Mouse (Mus musculus): ENCODE measurements at regions not wholly inside any gene's neighbourhood (a gene's known extent, or its start where the extent isn't known, plus 50 kb on each side); places are given as distances from the start of the nearest gene placed in this dataset.

GRCm38 (mm10) chr16:65160286-65160685 lies 54.6 kb upstream of the Htr1f start:
- H3K9me3 ChIP-seq (replicated peaks; ENCODE audit: insufficient read depth, low read length), result no peaks in the 10 kb centered on the region

GRCm38 (mm10) chr16:65155536-65155935 lies 49.9 kb upstream of the Htr1f start:
- no peaks in the 10 kb centered on the region for H3K79me2 ChIP-seq (ENCODE audit: control insufficient read depth, insufficient read depth, low read length, poor library complexity)
- DNase-seq (ENCODE audit: low read depth, low spot score), result no peak
- H3K36me3 ChIP-seq (ENCODE audit: control insufficient read depth in 1 of 2, insufficient read depth in 2 of 2, low read length in 2 of 2), result no peaks in the 10 kb centered on the region

More at GRCm38 (mm10) chr16:65160286-65160685, 54.6 kb upstream of the Htr1f start:
- Histone ChIP-seq H3K9ac (ENCODE audit: control insufficient read depth, low read depth, low read length, poor library complexity, severe bottlenecking) (no peak overlapping the region), H3K4me1 (ENCODE audit: control insufficient read depth in 1 of 2, insufficient read depth in 2 of 2, low read length in 2 of 2) (no peaks in the 10 kb centered on the region), H3K79me2 (ENCODE audit: control insufficient read depth, insufficient read depth, low read length, poor library complexity) (no peaks in the 10 kb centered on the region), H3K27me3 (ENCODE audit: control insufficient read depth in 1 of 2, insufficient read depth in 2 of 2, low read length in 2 of 2) (no peaks in the 10 kb centered on the region), H3K4me3 (ENCODE audit: control insufficient read depth in 1 of 2, insufficient read depth in 1 of 2, low read depth in 2 of 2, low read length in 2 of 2) (no peak overlapping the region), H3K27ac (ENCODE audit: control insufficient read depth, low read depth, low read length) (no peak overlapping the region), H3K36me3 (ENCODE audit: control insufficient read depth in 1 of 2, insufficient read depth in 2 of 2, low read length in 2 of 2) (no peaks in the 10 kb centered on the region)
- DNase-seq (ENCODE audit: low read depth, low spot score), result no peak
- TF ChIP-seq BHLHE40 (IDR thresholded peaks at IDR 0.05; ENCODE audit: borderline replicate concordance, low read depth, low read length) (no peak), E2F4 (IDR thresholded peaks at IDR 0.05; ENCODE audit: borderline replicate concordance, low read depth, low read length) (no peak), TCF12 (IDR thresholded peaks at IDR 0.05; ENCODE audit: low read depth, low read length) (no peak), ZMIZ1 (IDR thresholded peaks at IDR 0.05; ENCODE audit: low read depth, low read length) (no peak), USF2 (IDR thresholded peaks at IDR 0.05; ENCODE audit: borderline replicate concordance in 1 of 2, insufficient read depth in 1 of 2, low read depth in 1 of 2, low read length in 2 of 2) (no peak), POLR2A (IDR thresholded peaks at IDR 0.05; ENCODE audit: control insufficient read depth in 1 of 2, insufficient read depth in 1 of 2, low read depth in 1 of 2, low read length in 2 of 2, poor library complexity in 1 of 2) (no peak), EP300 (IDR thresholded peaks at IDR 0.05; ENCODE audit: low read depth in 1 of 2, low read length in 2 of 2) (no peak), CHD2 (IDR thresholded peaks at IDR 0.05; ENCODE audit: low read length) (no peak), POLR2AphosphoS5 (IDR thresholded peaks at IDR 0.05; ENCODE audit: borderline replicate concordance, low read depth, low read length) (no peak), ZC3H11A (IDR thresholded peaks at IDR 0.05; ENCODE audit: low read depth, low read length) (no peak), USF1 (IDR thresholded peaks at IDR 0.05; ENCODE audit: low read depth, low read length) (no peak), ETS1 (IDR thresholded peaks at IDR 0.05; ENCODE audit: low read depth, low read length) (no peak), TAL1 (IDR thresholded peaks at IDR 0.05; ENCODE audit: low read length) (no peak), POLR2AphosphoS2 (IDR thresholded peaks at IDR 0.05; ENCODE audit: low read length) (no peak), JUND (IDR thresholded peaks at IDR 0.05; ENCODE audit: low read depth, low read length) (no peak), RAD21 (IDR thresholded peaks at IDR 0.05; ENCODE audit: low read depth, low read length) (no peak), MAZ (IDR thresholded peaks at IDR 0.05; ENCODE audit: low read depth, low read length) (no peak), SMC3 (IDR thresholded peaks at IDR 0.05; ENCODE audit: low read depth, low read length) (no peak)

More at GRCm38 (mm10) chr16:65155536-65155935, 49.9 kb upstream of the Htr1f start:
- Histone ChIP-seq H3K9me3 (replicated peaks; ENCODE audit: insufficient read depth, low read length) (no peaks in the 10 kb centered on the region), H3K27me3 (ENCODE audit: control insufficient read depth in 1 of 2, insufficient read depth in 2 of 2, low read length in 2 of 2) (no peaks in the 10 kb centered on the region), H3K4me1 (ENCODE audit: control insufficient read depth in 1 of 2, insufficient read depth in 2 of 2, low read length in 2 of 2) (no peaks in the 10 kb centered on the region), H3K9ac (ENCODE audit: control insufficient read depth, low read depth, low read length, poor library complexity, severe bottlenecking) (no peak overlapping the region), H3K4me3 (ENCODE audit: control insufficient read depth in 1 of 2, insufficient read depth in 1 of 2, low read depth in 2 of 2, low read length in 2 of 2) (no peak overlapping the region), H3K27ac (ENCODE audit: control insufficient read depth, low read depth, low read length) (no peak overlapping the region)
- no peak for TF ChIP-seq BHLHE40 (IDR thresholded peaks at IDR 0.05; ENCODE audit: borderline replicate concordance, low read depth, low read length)
- no peak for TF ChIP-seq CTCF (IDR thresholded peaks at IDR 0.05 in 2 of 3, conservative IDR thresholded peaks at IDR 0.05 in 1 of 3; ENCODE audit: control insufficient read depth in 1 of 3, insufficient read depth in 1 of 3, low read depth in 2 of 3, low read length in 3 of 3, poor library complexity in 1 of 3, severe bottlenecking in 1 of 3)
- TF ChIP-seq KAT2A (conservative IDR thresholded peaks at IDR 0.05; ENCODE audit: low read depth, low read length), result no peak
- no peak for TF ChIP-seq POLR2AphosphoS5 (IDR thresholded peaks at IDR 0.05; ENCODE audit: borderline replicate concordance, low read depth, low read length)
- no peak for TF ChIP-seq E2F4 (IDR thresholded peaks at IDR 0.05; ENCODE audit: borderline replicate concordance, low read depth, low read length)
- no peak for TF ChIP-seq NRF1 (IDR thresholded peaks at IDR 0.05; ENCODE audit: insufficient read depth, low read depth, low read length, poor library complexity, severe bottlenecking)
- TF ChIP-seq NELFE (IDR thresholded peaks at IDR 0.05; ENCODE audit: low read depth, low read length), result no peak
- TF ChIP-seq TBP (IDR thresholded peaks at IDR 0.05; ENCODE audit: low read depth, low read length), result no peak
- TF ChIP-seq MYB (IDR thresholded peaks at IDR 0.05; ENCODE audit: low read depth, low read length), result no peak
- TF ChIP-seq TCF12 (IDR thresholded peaks at IDR 0.05; ENCODE audit: low read depth, low read length), result no peak
- TF ChIP-seq ELF1 (IDR thresholded peaks at IDR 0.05; ENCODE audit: low read depth, low read length), result no peak
- TF ChIP-seq GABPA (IDR thresholded peaks at IDR 0.05; ENCODE audit: low read depth, low read length), result no peak
- no peak for TF ChIP-seq ZKSCAN1 (IDR thresholded peaks at IDR 0.05; ENCODE audit: low read depth, low read length)
- no peak for TF ChIP-seq ZMIZ1 (IDR thresholded peaks at IDR 0.05; ENCODE audit: low read depth, low read length)
